Mouse (Mus musculus) cerebellum, postnatal 4 days (tissue): ENCODE data around the gene Ppargc1a.

Source experiments
- DNase-seq, 2 experiments: peaks; one replicate each; pipeline ENCODE4 v3.0.0; 2022; ENCODE audit warnings: low spot score in 2 of 2, mixed read lengths in 1 of 2

Ppargc1a gene

GRCm38 (mm10) chr5:51504654-51505053 lies 62.9 kb downstream of the Ppargc1a start:
- no peak for DNase-seq

GRCm38 (mm10) chr5:51497910-51498517 lies 69.5 kb downstream of the Ppargc1a start:
- no peak for DNase-seq

GRCm38 (mm10) chr5:51495446-51495845 lies 72.1 kb downstream of the Ppargc1a start:
- no peak for DNase-seq

GRCm38 (mm10) chr5:51494358-51494876 lies 73.1 kb downstream of the Ppargc1a start:
- no peak for DNase-seq

- no peak for DNase-seq
Observed at GRCm38 (mm10) chr5:51483768-51484167, 83.8 kb downstream of the Ppargc1a start.

GRCm38 (mm10) chr5:51479859-51480258 lies 87.7 kb downstream of the Ppargc1a start:
- DNase-seq = no peak

GRCm38 (mm10) chr5:51479456-51479855 lies 88.1 kb downstream of the Ppargc1a start:
- no peak for DNase-seq

GRCm38 (mm10) chr5:51478319-51478994 lies 89.1 kb downstream of the Ppargc1a start:
- DNase-seq = no peak

- DNase-seq = no peak
Observed at GRCm38 (mm10) chr5:51477140-51477539, 90.4 kb downstream of the Ppargc1a start.

GRCm38 (mm10) chr5:51475034-51475541 lies 92.4 kb downstream of the Ppargc1a start:
- no peak for DNase-seq

- DNase-seq = no peak
Observed at GRCm38 (mm10) chr5:51471614-51472013, 95.9 kb downstream of the Ppargc1a start.

GRCm38 (mm10) chr5:51466036-51466435 lies 101.5 kb downstream of the Ppargc1a start:
- no peak for DNase-seq

- no peak for DNase-seq
Observed at GRCm38 (mm10) chr5:51452033-51452432, 115.5 kb downstream of the Ppargc1a start.

- no peak for DNase-seq
Observed at GRCm38 (mm10) chr5:51447631-51448030, 119.9 kb downstream of the Ppargc1a start.

- no peak for DNase-seq
Observed at GRCm38 (mm10) chr5:51446299-51447090, 121.0 kb downstream of the Ppargc1a start.

GRCm38 (mm10) chr5:51445726-51446125 lies 121.8 kb downstream of the Ppargc1a start:
- no peak for DNase-seq

- no peak for DNase-seq
Observed at GRCm38 (mm10) chr5:51439773-51440172, 127.8 kb downstream of the Ppargc1a start.

- no peak for DNase-seq
Observed at GRCm38 (mm10) chr5:51433905-51434304, 133.6 kb downstream of the Ppargc1a start.

GRCm38 (mm10) chr5:51432532-51432931 lies 135.0 kb downstream of the Ppargc1a start:
- no peak for DNase-seq

- no peak for DNase-seq
Observed at GRCm38 (mm10) chr5:51432031-51432430, 135.5 kb downstream of the Ppargc1a start.

- DNase-seq = no peak
Observed at GRCm38 (mm10) chr5:51426406-51426805, 141.1 kb downstream of the Ppargc1a start.

GRCm38 (mm10) chr5:51416377-51416776 lies 151.1 kb downstream of the Ppargc1a start:
- no peak for DNase-seq
